Mouse (Mus musculus) layer of hippocampus, adult 18-20 months (tissue): ENCODE measurements around the gene Ap3m1. TPM values are rescaled to one million over a fixed set of nuclear protein-coding genes. Genes with fewer than 3 reads are reported as not detected.
A peak's percentile ranks its signal among the peaks of the same experiment; 100 is the strongest.

ENCODE experiments used
- DNase-seq, 2 experiments: peaks; one replicate each; pipeline ENCODE4 v3.0.0; 2022; ENCODE audit warnings: low spot score in 2 of 2
- total RNA-seq, 2 experiments: library from RNA; stranded (reverse); gene quantifications; 2 replicates each; pipeline ENCODE4 v1.2.3; 2021

The Ap3m1 gene
- total RNA-seq, 2 experiments from 2014 or later, result 67.2 to 70.5 TPM

DNA sequence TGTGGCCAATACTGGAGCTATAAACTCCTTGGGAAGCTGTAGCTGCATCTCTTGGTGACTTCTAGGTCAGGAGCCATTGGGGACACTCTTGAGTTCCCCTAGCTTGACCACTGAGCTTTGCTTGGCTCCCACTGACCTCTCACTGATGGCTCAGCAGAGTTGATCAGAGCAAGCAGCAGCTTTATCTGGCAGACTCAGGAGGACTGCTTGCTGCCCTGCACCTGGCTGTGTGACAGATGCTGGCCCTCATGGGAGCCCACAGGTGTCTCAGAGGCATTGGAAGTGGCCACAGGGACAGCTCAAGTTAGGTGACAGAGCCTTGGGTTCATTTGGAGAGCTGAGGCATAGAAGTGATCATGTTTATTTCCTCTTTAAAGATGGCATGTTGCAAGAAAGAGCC is 24.8 kb downstream of the Ap3m1 start:
- DNase-seq, result no peak

DNA sequence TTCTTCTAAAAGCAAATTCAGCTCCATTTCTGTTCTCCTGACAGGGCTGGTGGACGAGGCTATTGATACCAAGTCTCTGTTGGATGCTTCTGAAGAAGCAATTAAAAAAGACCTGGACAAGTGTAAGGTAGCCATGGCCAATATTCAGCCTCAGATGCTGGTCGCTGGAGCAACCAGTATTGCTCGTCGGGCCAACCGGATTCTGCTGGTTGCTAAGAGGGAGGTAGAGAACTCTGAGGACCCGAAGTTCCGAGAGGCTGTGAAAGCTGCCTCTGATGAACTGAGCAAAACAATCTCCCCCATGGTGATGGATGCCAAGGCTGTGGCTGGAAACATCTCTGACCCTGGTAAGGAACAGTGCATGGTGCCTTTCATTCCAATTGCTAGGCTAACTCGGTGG is 31.9 kb downstream of the Ap3m1 start:
- peak; percentile 43 to 71 for DNase-seq

DNA sequence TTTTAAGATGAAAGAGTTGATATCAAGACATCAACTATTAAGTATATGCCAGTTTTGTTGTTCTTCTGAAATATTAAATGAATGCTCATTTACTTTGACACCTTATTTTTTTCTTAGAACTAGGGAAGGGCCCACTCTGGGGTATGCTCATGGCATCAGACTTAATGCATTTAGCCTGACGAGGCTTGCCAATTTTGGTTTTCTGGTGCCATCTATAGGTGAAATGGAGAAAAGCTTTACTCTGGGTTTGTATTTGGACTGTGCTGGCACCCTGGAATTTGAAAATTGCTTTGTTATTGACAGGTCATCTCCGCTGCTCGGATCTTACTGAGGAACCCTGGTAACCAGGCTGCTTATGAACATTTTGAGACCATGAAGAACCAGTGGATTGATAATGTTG is 33.3 kb downstream of the Ap3m1 start:
- peak in 1 of 2 experiments; percentile 76 for DNase-seq

DNA sequence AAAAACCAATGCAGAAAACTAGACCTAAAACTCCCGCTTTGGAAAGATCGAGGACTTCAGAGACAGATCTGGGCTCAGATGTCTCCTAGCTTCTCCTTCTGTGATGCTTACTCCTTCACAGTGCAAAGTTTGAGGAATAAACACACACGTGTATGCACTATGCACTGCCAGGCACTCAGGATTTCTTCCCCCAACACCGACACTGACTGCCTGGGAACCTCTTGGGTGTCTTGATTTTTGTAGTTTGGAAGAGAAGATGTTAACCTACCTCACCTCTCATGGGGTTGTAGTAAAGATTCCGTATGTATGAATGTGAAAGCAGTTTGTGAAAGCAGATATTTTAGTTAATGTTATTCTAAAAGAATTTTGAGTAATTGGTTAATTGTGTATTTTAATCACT is 34.4 kb downstream of the Ap3m1 start:
- no peak for DNase-seq

DNA sequence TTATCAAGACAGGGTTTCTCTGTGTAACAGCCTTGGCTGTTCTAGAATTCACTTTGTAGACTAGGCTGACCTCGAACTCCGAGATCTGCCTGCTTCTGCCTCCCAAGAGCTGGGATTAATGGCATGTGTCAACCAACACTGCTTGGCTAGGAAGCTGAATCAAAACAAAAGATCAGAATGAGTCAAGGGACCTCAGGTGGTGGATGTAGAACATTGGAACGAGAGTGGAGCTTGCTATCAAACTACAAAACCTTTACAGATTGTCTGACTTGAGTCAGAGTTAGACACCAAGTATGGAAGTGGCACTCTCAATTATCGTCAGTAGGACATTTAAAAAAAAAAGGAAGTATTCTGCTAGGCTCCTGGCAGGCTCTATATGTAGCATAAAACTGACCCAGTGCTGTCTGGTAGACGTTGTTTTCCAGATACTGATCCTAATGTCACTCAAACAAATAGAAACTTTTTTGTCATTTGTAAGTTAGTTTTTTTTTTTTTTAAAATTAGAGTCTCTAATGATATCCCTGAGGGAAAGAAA is 38.4 kb downstream of the Ap3m1 start:
- DNase-seq, result no peak

DNA sequence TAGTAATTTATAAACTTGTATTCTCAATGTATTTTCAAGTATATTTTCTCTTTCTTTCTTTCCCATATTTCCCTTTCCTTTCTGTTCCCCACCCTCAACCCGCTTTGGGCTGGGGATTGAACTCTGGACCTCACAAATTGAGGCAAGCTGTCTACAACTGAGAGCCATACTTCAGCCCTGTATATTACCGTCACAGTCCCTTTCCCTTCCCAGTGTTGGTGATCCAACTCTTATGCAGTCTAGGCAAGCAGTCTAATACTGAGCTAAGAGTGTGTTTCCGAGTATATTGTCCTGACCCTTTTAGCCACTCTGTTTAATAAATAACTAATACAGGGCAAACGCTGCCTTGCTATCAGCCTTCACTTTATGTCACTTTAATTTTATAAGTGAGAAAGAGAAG is 52.7 kb downstream of the Ap3m1 start:
- no peak for DNase-seq

DNA sequence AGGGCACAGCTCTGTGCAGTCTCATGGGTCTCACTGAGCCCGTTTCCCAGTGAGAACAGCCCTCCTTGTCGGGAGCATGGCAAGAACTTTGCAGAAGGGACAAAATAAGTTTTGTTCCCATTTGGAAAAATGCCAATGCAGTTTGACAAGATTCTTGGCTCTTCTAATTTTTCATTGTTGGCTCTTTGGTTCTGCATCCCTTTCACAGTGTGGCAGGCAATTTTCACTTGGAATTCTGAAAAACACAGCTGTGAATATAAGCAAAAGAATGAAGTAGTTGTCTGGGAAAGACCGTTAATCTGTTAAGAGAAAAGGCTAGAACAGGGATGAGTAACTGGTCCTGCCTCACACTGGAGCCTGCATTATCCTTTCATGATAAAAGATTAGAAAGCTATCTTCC is 54.8 kb downstream of the Ap3m1 start:
- DNase-seq, result peak in 1 of 2 experiments; percentile 18

DNA sequence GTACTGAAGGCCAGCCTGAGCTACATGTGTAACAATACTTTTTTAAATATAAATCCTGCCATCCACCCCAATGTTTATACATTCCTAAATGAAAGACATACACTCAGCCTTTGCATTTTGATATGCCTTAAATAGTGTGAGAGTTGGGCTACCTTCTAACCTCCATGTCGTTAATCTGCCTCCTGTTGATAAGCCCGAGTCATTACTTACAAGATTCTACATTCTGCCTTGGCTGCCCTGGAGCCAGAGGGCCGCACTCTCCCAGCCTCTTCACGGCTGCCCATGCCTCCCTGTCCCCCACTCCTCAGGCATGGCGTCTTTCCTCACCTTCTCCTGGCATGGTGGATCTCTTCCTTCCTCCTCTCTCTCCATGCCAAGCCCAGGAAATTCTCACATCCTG is 55.9 kb downstream of the Ap3m1 start:
- no peak for DNase-seq

DNA sequence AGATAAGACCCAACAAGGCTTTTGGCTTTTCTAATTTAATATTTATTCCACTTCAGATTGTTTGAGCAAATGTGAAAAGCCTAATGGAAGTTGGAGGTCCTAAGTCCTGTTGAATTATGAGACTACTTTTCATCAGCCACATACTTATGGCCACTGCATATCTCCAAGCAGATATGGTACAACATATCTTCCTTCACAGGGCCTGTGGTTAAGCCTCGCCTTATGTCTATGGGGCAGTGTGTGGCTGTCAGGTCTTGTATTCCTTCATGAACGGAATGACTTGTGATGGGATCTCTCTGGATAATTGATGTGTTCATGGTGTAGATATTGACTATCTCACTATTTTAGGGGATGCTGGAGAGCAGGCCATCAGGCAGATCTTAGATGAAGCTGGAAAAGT is 56.8 kb downstream of the Ap3m1 start:
- no peak for DNase-seq

DNA sequence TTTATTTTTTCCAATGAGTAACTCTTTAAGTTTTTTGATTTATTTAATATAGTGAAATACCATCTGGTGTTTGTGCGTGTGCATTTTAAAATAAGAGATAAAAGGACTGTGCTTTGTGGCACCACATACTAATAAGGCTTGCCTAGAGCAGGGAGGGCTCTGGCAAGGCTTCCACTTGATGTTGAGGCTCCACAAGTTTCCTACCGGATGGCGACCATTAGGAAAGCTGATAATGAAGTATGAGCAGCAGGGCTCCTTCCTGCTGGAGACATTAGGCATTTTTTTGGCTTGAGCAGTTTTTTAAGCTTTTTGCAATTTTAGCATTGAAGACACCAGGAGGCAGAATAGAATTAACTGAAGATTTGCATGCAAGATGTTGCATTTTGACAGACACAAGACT is 57.8 kb downstream of the Ap3m1 start:
- DNase-seq, result peak in 1 of 2 experiments; percentile 27

DNA sequence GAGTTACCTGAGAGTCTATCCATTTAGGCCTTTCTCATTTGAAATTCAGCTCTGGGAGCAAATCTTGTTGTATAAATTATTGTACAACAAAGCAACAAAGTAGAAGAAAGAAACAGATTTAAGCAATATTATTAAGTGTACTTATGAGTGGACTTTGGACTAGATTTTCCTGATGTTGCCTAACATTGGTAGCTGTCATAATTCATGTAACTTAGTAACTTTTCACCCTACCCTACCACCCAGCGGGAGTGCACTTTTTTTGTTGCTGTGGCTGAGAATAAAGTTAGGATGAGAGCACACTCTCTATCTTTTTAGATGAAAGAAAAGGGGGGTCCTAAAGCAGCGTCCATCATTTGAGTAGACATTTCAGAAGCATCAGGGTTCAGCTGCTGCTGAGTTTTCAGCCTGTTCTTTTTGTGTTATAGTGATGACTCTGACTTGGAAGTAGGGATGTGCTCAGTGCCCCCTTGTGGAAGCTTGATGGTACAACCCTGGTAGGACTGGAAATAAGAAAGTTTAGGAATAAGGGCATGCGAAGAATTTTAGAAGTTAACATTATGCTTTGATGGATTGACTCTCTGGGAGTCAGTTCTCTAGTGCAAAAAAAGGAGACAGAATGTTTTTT is 59.1 kb downstream of the Ap3m1 start:
- peak; percentile 23 to 72 for DNase-seq

DNA sequence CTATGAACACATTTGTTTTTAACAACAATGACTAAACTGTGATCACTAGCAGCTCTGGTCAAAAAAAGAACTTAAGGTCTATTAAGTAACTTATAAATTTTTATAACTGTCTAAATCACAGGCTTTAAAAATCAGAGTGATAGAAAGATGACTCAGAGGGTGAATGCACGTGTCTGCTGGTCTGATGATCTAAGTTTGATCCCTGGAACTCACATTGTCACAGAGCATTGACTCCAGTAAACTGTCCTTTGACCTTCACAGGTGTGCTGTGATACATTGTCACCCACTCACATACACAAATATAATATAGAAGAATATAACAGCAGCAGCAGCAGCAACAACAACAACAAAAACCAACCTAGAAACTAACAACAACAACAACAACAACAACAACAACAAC is 60.8 kb downstream of the Ap3m1 start:
- no peak for DNase-seq

DNA sequence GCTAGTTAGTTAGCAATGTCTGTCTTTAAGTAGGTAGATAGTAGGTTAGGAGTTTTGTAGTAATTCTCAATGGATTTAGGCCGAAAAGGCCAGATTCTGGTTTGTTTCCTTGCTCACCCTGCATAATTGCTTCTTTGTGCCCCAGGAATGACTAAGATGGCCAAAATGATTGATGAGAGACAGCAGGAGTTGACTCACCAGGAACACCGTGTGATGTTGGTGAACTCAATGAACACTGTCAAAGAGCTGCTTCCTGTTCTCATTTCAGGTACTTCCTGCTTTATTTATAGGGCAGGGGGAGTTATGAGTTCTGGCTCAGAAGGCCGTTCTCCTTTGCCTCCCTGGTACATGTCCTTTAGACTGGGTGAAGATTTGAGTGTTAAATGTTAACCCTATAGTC is 66.8 kb downstream of the Ap3m1 start:
- no peak for DNase-seq

DNA sequence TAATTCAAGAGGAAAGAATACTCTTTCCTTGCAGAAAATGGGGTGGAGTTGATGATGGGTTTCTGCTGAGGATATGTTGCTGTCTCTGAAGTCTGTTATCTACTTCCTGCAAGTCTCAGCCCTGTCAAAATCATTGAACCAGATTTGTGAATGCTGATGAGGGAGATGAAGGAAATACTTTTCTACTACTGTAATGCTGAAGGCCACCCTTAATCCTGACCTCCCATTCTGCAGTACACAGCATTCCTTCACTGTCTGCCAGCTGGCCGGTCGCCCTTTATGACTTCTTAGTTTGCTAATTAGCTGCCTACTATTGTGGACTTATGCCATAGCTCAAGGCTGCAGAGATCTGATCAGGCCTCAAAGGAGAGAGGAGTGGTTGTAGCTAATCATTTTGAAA is 68.5 kb downstream of the Ap3m1 start:
- DNase-seq, result peak in 1 of 2 experiments; percentile 47

Other genes starting within 250 kb of the Ap3m1 start
- gene Plau, start 215.8 kb downstream of the Ap3m1 start, total RNA-seq, result 1 to 10 TPM; 3.3 to 4.5 TPM
- gene Vcl, start 123.1 kb downstream of the Ap3m1 start, total RNA-seq, result 10 to 100 TPM; 28.2 to 32.5 TPM
- 10 to 100 TPM; 64.2 to 69.7 TPM for gene Adk, start 66 bp upstream of the Ap3m1 start, total RNA-seq